Mouse (Mus musculus): ENCODE results near the gene Noxo1. TPM values are rescaled to one million over a fixed set of nuclear protein-coding genes. Genes with fewer than 3 reads are reported as not detected.
"Not testable (repeated sequence)": the region's sequence is repeated elsewhere in the genome, so short reads cannot be mapped to it uniquely, and the experiment has no call there.

Noxo1 gene
- polyA plus RNA-seq, 1 experiment, result 7.1 TPM

DNA sequence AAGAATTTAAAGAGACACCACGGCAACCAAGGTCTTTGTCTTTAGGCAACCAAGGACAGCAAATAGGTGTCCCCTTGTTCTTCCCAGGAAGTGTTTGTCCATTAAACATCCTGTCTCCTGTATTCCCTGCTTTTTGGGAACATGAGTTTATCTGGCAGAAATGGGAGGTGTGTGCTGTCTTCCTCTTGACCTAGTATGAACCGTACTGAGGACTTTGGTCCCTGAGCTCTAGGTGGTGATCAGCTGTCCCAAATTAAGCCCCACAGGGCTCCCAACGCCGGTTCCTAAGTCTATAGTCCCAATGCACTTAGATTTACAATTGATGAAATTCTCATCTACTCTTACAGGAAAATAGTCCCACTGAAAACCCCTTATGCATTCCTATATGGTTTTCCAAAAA lies 45.3 kb upstream of the Noxo1 start:
- Histone ChIP-seq H3K27ac (ENCODE audit: insufficient read depth, low read depth, low read length) (peak overlapping the region; percentile 71), H3K27me3 (replicated peaks; ENCODE audit: control insufficient read depth, insufficient read depth, low read length) (no peaks in the 10 kb centered on the region), H3K36me3 (ENCODE audit: control insufficient read depth, insufficient read depth, low read length) (no peaks in the 10 kb centered on the region), H3K4me3 (ENCODE audit: insufficient read depth, low read depth, low read length) (peak overlapping the region; percentile 91), H3K4me1 (ENCODE audit: control insufficient read depth, insufficient read depth, low read length) (peaks cover 8% of the 10 kb centered on the region; the same call in 1 of the 2 replicates)
- WGBS, result 49% methylated on average over 4 of the region's 4 CpGs
- peak; percentile 30 for DNase-seq
- TF ChIP-seq POLR2A (IDR thresholded peaks at IDR 0.05; ENCODE audit: low read depth, low read length) (no peak), CTCF (conservative IDR thresholded peaks at IDR 0.05; ENCODE audit: insufficient read depth, insufficient read length, low read depth, low read length) (no peak)

DNA sequence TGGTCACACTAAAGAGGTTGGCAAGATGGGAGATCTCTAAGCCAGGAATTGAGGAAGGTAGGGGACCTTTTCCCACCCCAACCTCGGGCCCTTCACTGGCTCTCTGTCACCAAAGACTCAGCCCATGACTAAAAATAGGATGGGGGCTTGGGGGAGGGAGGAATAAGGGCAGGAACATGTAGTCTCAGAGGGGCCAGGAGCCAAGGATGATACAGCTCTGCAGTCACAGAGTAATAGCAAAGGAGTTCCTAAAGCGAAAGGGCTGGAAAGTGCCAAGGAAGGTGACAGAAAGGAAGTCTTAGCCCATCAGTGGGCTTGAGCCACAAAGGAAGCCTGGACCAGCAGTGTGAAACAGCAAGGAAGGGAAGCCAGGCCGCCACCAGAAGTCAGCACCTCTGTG lies 44.2 kb upstream of the Noxo1 start:
- H3K27ac ChIP-seq (ENCODE audit: insufficient read depth, low read depth, low read length), result no peak overlapping the region
- DNase-seq, result no peak
- WGBS, result 71% methylated on average over 3 of the region's 3 CpGs
- H3K4me3 ChIP-seq (ENCODE audit: insufficient read depth, low read depth, low read length), result no peak overlapping the region
- H3K27me3 ChIP-seq (replicated peaks; ENCODE audit: control insufficient read depth, insufficient read depth, low read length), result no peaks in the 10 kb centered on the region
- no peaks in the 10 kb centered on the region for H3K36me3 ChIP-seq (ENCODE audit: control insufficient read depth, insufficient read depth, low read length)
- peaks cover 8% of the 10 kb centered on the region; the same call in 1 of the 2 replicates for H3K4me1 ChIP-seq (ENCODE audit: control insufficient read depth, insufficient read depth, low read length)
- TF ChIP-seq POLR2A (IDR thresholded peaks at IDR 0.05; ENCODE audit: low read depth, low read length) (no peak), CTCF (conservative IDR thresholded peaks at IDR 0.05; ENCODE audit: insufficient read depth, insufficient read length, low read depth, low read length) (no peak)

DNA sequence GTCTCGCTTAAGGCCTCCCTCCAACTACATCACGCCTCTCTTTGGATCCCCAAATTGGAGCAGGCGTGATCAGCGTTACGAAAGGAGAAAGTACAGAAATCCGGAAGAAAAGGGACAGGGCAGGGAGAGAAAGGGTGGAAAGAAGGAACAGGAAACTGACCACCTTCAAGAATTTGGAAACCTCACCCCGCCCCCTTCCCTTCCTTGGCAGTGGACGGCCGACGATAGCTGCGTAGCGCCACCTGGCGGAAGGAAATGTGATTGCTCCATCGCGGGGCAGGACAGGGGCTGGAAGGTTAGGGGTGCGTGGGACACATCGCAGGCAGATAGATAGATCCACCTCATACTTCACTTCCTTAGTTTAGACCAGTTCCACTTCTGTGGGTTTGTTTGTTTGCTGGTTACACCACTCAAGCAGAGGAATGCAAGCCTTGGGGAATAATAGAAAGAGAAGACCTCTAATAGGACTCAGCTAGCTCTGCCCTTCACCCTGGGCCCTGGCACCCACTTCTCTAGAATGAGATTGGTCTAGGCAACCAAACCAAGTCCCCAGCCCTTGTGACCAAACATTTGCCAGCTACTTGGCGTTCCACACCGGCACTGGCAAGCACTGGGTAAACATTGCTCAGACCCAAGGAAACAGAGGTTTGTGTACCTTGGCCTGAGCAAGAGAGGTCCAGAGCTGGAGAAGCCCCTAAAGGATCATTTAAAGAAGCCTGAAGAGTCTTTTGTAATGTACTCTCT lies 41.9 kb upstream of the Noxo1 start:
- Histone ChIP-seq H3K27ac (ENCODE audit: insufficient read depth, low read depth, low read length) (peak overlapping the region; percentile 14; the same call in 1 of the 2 replicates), H3K36me3 (ENCODE audit: control insufficient read depth, insufficient read depth, low read length) (no peaks in the 10 kb centered on the region), H3K27me3 (replicated peaks; ENCODE audit: control insufficient read depth, insufficient read depth, low read length) (no peaks in the 10 kb centered on the region), H3K4me1 (ENCODE audit: control insufficient read depth, insufficient read depth, low read length) (peaks cover 8% of the 10 kb centered on the region; the same call in 1 of the 2 replicates), H3K4me3 (ENCODE audit: insufficient read depth, low read depth, low read length) (peak overlapping the region; percentile 18; the same call in 1 of the 2 replicates)
- 4% methylated on average over 19 of the region's 19 CpGs for WGBS
- DNase-seq, result peak; percentile 80
- peak; percentile 95 for TF ChIP-seq CTCF (conservative IDR thresholded peaks at IDR 0.05; ENCODE audit: insufficient read depth, insufficient read length, low read depth, low read length)
- no peak for TF ChIP-seq POLR2A (IDR thresholded peaks at IDR 0.05; ENCODE audit: low read depth, low read length)

DNA sequence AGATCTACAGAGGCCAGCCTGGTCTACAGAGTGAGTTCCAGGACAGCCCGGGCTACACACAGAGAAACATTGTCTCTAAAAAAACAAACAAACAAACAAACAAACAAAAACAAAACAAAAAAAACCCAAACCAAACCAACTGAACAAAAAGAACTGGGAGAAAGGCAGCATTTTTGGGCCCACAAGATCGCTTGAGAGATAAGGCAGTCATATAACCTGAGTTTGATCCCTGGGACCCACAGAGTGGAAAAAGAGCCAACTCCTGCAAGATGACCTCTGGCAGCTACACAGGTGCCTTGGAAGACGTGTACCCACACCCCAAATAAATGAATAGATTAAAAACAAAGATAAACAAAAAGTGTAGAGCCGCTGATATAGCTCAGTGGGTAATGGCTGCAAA lies 41.1 kb upstream of the Noxo1 start:
- H3K36me3 ChIP-seq (ENCODE audit: control insufficient read depth, insufficient read depth, low read length), result no peaks in the 10 kb centered on the region
- H3K4me3 ChIP-seq (ENCODE audit: insufficient read depth, low read depth, low read length), result no peak overlapping the region
- DNase-seq, result no peak
- H3K4me1 ChIP-seq (ENCODE audit: control insufficient read depth, insufficient read depth, low read length), result peaks cover 8% of the 10 kb centered on the region; the same call in 1 of the 2 replicates
- 81% methylated on average over 4 of the region's 4 CpGs for WGBS
- TF ChIP-seq POLR2A (IDR thresholded peaks at IDR 0.05; ENCODE audit: low read depth, low read length) (no peak), CTCF (conservative IDR thresholded peaks at IDR 0.05; ENCODE audit: insufficient read depth, insufficient read length, low read depth, low read length) (no peak)
- no peaks in the 10 kb centered on the region for H3K27me3 ChIP-seq (replicated peaks; ENCODE audit: control insufficient read depth, insufficient read depth, low read length)
- H3K27ac ChIP-seq (ENCODE audit: insufficient read depth, low read depth, low read length), result no peak overlapping the region

DNA sequence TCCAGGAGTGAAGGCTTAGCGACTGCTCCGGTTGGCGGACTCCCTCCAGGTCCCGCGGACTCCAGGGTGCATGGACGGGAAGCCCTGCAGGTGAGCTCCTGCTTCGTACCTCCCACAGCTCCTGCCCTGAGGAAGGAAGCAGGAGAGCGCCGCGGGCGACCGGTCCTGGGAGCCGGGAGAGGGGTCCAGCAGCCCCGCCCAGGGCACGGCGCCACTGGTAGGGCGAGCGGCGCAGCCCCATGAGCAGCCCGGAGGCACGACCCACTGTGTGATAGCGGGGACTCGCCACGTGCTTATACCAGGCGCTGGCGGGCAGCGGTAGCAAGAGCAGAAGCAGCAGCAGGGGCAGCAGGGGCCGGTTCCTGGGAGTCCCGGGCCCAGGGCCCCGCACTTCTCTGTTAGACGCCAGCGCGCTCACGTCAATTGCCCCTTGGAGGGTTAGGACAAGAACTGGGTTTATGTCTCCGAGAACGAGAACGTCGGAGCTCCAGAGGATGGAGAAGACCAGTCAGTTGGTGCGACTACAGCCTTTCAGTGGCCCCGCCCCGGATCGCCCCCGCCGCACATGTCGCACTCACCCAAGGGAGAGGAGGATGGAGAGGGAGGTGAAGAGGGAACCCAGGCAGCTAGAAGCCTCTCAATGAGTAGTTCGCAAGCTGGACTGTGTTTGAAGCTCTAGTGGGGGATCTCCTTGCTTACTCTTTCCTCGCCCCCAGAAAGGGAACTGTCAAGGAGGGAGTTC lies 37.8 kb upstream of the Noxo1 start, which contains the start of gene Npw:
Gene Npw (minus strand): TSS at position 441 of the 742 bp plus-strand sequence.
- no peak for DNase-seq
- Histone ChIP-seq H3K4me3 (ENCODE audit: insufficient read depth, low read depth, low read length) (peak within 1 kb of the TSS; percentile 4; the same call in 1 of the 2 replicates), H3K4me1 (ENCODE audit: control insufficient read depth, insufficient read depth, low read length) (peaks cover 3% of the 10 kb centered on the region; the same call in 1 of the 2 replicates), H3K27me3 (replicated peaks; ENCODE audit: control insufficient read depth, insufficient read depth, low read length) (no peaks in the 10 kb centered on the region), H3K27ac (ENCODE audit: insufficient read depth, low read depth, low read length) (no peak within 1 kb of the TSS), H3K36me3 (ENCODE audit: control insufficient read depth, insufficient read depth, low read length) (no peaks in the 10 kb centered on the region)
- 5% methylated on average over 47 of the region's 47 CpGs for whole genome bisulfite sequencing
- no peak for TF ChIP-seq CTCF (conservative IDR thresholded peaks at IDR 0.05; ENCODE audit: insufficient read depth, insufficient read length, low read depth, low read length)
- no peak for TF ChIP-seq POLR2A (IDR thresholded peaks at IDR 0.05; ENCODE audit: low read depth, low read length)

DNA sequence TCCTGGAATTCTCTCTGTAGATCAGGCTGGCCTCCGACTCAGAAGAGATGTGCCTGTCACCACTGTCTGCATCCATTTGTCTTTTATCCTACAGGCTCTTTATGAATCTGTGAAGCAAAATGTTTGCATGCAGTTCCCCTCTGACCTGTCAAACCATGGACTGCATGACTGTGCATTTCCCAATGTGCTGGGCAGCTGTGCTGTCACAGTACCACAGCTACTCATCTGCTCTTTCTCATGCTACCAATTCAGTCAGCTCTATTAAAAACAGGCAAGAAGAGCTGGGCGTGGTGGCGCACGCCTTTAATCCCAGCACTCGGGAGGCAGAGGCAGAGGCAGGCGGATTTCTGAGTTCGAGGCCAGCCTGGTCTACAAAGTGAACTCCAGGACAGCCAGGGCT lies 29.0 kb upstream of the Noxo1 start:
- not testable (repeated sequence) for H3K27me3 ChIP-seq (replicated peaks; ENCODE audit: control insufficient read depth, insufficient read depth, low read length); DNase-seq; H3K36me3 ChIP-seq (ENCODE audit: control insufficient read depth, insufficient read depth, low read length); H3K27ac ChIP-seq (ENCODE audit: insufficient read depth, low read depth, low read length); H3K4me3 ChIP-seq (ENCODE audit: insufficient read depth, low read depth, low read length)
- H3K4me1 ChIP-seq (ENCODE audit: control insufficient read depth, insufficient read depth, low read length), result peaks cover 12% of the 10 kb centered on the region
- 68% methylated on average over 7 of the region's 7 CpGs for WGBS

DNA sequence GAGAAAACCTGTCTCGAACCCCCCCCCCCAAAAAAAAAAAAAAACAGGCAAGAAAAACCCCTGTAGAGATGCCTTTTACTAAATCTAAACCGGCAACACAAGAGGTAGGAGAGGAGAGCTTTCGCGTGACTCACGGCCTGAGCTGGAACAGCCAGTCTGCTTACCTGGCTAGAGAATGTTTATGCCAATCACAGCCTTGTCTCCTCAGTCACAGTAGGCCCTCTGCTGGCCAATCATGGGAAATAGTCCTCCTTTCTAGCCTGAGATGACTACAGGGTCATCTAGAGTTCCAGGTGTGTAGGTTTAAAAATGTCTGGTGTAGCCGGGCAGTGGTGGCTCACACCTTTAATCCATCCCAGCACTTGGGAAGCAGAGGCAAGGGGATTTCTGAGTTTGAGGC lies 28.6 kb upstream of the Noxo1 start:
- Histone ChIP-seq H3K27ac (ENCODE audit: insufficient read depth, low read depth, low read length) (no peak overlapping the region), H3K4me1 (ENCODE audit: control insufficient read depth, insufficient read depth, low read length) (peaks cover 14% of the 10 kb centered on the region), H3K36me3 (ENCODE audit: control insufficient read depth, insufficient read depth, low read length) (no peaks in the 10 kb centered on the region), H3K27me3 (replicated peaks; ENCODE audit: control insufficient read depth, insufficient read depth, low read length) (no peaks in the 10 kb centered on the region), H3K4me3 (ENCODE audit: insufficient read depth, low read depth, low read length) (no peak overlapping the region)
- WGBS, result 13% methylated on average over 6 of the region's 6 CpGs
- peak; percentile 84 for DNase-seq
- peak; percentile 89 for TF ChIP-seq CTCF (conservative IDR thresholded peaks at IDR 0.05; ENCODE audit: insufficient read depth, insufficient read length, low read depth, low read length)
- TF ChIP-seq POLR2A (IDR thresholded peaks at IDR 0.05; ENCODE audit: low read depth, low read length), result no peak

DNA sequence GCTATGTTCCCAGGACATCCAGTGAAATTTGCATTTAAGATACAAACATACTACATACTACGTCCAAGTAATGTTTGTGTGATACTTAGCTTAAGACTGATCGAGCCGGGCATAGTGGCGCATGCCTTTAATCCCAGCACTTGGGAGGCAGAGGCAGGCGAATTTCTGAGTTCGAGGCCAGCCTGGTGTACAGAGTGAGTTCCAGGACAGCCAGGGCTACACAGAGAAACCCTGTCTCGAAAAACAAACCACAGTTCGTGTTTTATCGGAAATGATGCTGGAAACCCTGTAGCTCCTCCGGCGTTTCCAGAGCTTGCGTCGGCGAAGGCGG lies 26.9 kb upstream of the Noxo1 start:
- not testable (repeated sequence) for H3K36me3 ChIP-seq (ENCODE audit: control insufficient read depth, insufficient read depth, low read length); DNase-seq; H3K27me3 ChIP-seq (replicated peaks; ENCODE audit: control insufficient read depth, insufficient read depth, low read length)
- 9% methylated on average over 15 of the region's 15 CpGs for WGBS
- Histone ChIP-seq H3K27ac (ENCODE audit: insufficient read depth, low read depth, low read length) (peak overlapping the region; percentile 32; the same call in 1 of the 2 replicates), H3K4me1 (ENCODE audit: control insufficient read depth, insufficient read depth, low read length) (peaks cover 14% of the 10 kb centered on the region), H3K4me3 (ENCODE audit: insufficient read depth, low read depth, low read length) (peak overlapping the region; percentile 65)

Data from kidney, adult 2 months (tissue).